Mouse (Mus musculus): ENCODE results near the gene Naip5.

GRCm38 (mm10) chr13:100195421-100195820 lies 50.7 kb downstream of the Naip5 start:
- TF ChIP-seq HCFC1 (IDR thresholded peaks at IDR 0.05; ENCODE audit: borderline replicate concordance, insufficient read depth, low read length) (no peak), ZC3H11A (IDR thresholded peaks at IDR 0.05; ENCODE audit: borderline replicate concordance, low read depth, low read length) (no peak), MAFK (IDR thresholded peaks at IDR 0.05; ENCODE audit: insufficient read depth, low read depth, low read length) (no peak), CHD2 (IDR thresholded peaks at IDR 0.05; ENCODE audit: low read depth, low read length) (no peak), ZNF384 (IDR thresholded peaks at IDR 0.05; ENCODE audit: low read depth, low read length) (no peak)

All from ES-E14 (cell line).